Mouse (Mus musculus) 3134 (cell line): ENCODE measurements around the gene Rpl24.

Source experiments
- DNase-seq: peaks from one replicate; pipeline ENCODE4 v3.0.0-alpha.2; 2011; ENCODE audit warnings: low spot score; ENCODE audit not compliant: insufficient read length; ENCODE audit errors: extremely low read depth

Rpl24 gene

GRCm38 (mm10) chr16:55970416-55970815 lies 4.3 kb downstream of the Rpl24 start:
- DNase-seq, result no peak

DNA sequence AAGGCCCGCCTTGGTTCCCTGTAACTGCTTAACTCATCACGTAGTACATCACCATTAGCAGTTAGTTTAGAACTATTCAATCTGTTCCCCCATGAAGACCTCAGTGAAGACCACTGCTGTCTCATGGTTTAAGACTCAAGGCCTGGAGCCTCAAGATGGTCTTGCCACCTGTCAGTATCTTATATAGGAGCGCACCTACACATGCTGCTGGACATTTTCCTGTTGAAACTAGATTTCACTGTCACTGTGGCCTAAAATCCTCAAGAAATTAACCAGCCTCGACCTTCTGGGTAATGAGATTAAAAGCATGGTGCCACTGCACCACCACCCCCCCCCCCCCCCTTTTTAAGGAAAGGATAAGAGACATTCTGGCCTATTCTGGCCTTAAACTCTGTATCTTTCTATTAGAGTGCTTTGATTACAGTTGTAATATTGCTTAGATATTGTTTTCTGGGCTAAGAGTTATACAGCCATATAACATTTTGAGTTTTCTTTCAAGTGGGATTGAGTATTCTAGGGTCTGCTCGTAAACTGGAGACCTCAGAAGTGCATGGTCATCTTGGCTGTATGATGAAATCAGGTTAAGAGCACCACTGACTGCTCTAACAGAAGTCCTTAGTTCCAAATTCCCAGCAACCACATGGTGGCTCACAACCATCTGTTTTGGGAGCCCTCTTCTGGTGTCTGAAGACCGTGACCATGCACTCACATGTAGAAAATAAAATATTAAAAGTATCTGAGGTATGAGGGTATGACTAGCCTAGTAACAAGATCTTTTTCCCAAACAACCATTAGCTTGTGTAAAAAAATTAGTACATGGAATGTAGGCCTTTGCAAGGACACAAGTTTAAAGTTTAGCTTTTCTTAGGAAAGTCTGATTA lies 5.9 kb downstream of the Rpl24 start:
- DNase-seq, result peak; percentile 26

- no peak for DNase-seq
These were observed 6.6 kb downstream of the Rpl24 start for GRCm38 (mm10) chr16:55972626-55973201.

DNA sequence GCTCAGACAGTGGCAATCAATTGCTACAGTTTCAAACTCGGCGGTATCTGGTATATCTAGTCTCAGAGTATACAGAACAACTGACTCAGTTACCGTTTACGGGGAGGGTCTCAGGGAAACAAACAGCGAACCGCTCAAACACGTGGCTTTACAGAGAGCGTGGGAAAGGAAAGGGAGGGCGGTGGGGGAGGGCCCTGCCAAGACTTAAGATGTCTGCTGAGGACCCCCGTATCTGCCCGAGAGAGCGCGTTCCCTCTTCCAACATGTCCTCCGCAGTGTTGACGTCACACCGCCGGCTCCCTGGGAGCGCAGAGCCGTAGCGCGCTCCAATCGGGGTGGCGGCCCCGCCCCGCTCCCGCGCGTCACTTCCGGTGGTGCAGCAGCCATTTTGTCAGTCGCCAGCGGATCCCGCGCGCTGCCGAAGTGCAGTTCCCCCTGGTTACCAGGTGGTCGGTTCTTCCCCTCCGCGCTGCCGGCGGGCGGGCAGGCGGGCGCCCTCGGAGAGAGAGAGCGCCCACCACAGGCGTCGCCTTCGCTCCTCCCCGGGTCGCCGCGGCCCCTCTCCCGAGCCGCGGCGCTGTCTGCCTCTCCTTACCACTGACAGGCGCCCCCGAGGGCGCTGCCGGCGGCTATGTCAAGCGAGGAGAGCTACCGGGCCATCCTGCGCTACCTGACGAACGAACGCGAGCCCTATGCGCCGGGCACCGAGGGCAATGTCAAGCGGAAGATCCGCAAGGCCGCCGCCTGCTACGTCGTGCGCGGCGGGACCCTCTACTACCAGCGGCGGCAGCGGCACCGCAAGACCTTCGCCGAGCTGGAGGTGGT lies 7.6 kb downstream of the Rpl24 start, which contains the start of gene Zbtb11:
Gene Zbtb11, plus strand, starts transcription at position 453 of the 825 bp plus-strand sequence.
- peak; percentile 99 for DNase-seq

- peak; percentile 84 for DNase-seq
These were observed 8.3 kb downstream of the Rpl24 start for GRCm38 (mm10) chr16:55974256-55974902.

DNA sequence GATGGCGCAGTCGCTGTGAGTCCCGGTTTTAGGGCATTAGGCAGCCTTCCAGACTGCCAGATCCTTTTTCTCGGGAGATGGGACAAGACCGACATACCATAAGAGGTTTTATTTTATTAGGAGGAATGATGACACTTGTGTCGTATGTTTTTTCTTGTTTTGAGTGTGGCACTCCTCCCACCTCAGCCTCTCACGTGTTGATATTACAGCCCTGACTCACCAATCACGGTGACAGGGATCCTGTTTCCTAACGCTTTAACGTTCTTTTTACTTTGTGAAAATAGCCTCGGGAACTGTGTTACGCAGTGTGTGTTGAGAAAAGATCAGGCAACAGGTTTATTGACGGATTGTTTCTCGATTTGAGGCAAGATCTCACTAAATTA lies 8.8 kb downstream of the Rpl24 start:
- DNase-seq, result no peak

DNA sequence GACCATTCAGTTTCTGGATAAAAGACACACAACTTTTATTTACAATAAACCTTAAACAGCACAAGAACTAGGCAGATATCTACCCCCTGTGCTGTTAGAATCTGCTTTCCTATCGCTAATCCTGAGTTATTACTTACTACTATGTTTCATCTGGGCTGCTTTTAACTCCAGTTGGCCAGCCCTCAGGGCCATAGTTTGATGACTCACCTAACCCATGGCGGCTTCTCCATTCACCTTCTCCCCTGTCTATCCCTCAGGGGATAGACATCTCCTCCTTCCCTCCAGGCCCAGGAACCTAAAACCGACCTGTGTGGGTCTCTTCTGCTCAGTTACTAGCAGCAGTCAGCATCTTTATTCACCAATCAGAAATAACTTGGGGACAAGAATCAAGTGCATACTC lies 19.9 kb downstream of the Rpl24 start:
- no peak for DNase-seq

- DNase-seq, result no peak
These were observed 24.2 kb downstream of the Rpl24 start for GRCm38 (mm10) chr16:55990311-55990710.

DNA sequence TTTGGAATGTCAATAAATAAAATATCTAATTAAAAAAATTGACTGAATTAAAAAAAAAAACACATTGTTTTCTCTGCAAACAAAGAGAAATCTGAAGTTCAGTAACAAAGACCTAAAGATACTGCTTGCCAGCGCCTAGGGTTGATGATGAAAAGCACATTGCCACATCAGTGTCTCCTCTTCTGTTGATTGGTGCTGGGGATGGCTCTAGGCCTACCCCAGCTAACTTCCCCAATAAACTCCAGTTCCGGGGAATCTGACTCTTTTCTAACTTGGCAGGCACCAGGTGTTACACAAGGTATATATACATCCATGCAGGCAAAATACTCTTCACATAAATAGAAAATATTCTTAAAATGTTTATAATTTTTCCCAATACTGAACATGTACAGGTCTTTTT lies 28.2 kb downstream of the Rpl24 start:
- no peak for DNase-seq

GRCm38 (mm10) chr16:56006798-56007197 lies 40.7 kb downstream of the Rpl24 start:
- no peak for DNase-seq

- no peak for DNase-seq
These were observed 42.8 kb downstream of the Rpl24 start for GRCm38 (mm10) chr16:56008862-56009261.

- DNase-seq, result no peak
These were observed 47.0 kb downstream of the Rpl24 start for GRCm38 (mm10) chr16:56012789-56013743.

DNA sequence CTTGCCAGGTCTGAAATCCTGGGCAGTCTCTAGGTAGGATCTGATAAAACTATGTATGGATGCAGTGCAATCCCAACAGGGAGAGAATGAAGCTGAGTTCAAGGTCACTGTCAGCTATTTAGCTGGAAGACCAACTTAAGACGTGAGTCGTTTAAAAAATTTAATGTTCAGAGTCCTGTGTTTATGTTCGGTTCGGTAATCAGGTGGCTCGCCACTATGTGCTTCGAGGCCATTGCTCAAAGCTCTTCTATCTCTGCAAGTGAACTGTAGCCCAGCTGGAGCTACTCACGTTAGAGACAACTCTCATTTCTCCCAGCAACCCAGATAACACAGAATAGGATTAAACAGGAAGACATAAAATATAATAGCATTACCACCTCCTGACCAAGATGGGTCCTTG lies 48.0 kb downstream of the Rpl24 start:
- no peak for DNase-seq

DNA sequence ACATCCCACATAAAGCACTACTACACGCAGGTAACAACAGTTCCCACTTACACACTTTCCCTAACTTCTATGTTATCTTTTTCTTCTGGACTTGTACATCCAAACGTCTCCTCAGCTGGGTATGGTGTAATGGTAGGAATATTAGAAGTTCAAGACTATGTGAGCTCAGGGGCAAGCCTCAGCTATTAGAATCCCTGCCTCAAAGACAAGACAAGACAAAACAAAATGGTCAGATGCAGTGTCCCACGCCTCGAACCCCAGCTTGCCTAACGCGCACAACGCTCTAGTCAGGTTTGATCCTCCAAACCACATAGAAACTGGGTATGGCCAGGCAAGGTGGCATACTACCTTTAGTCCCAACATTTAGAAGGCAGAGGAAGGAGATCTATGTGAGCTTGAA lies 53.6 kb downstream of the Rpl24 start:
- no peak for DNase-seq
